Mouse (Mus musculus): ENCODE results near the gene Tgfbr2.

- no peak for TF ChIP-seq GATA1 (IDR thresholded peaks at IDR 0.05; ENCODE audit: low read length)
- no peak for TF ChIP-seq TAL1 (IDR thresholded peaks at IDR 0.05; ENCODE audit: low read length)
Measured at GRCm38 (mm10) chr9:116208169-116208904, 33.2 kb upstream of the Tgfbr2 start.

Data from erythroblast, embryonic 14.5 days (primary cell).